Mouse (Mus musculus) neural tube, embryonic 14.5 days (tissue): ENCODE results near the gene Olfr1535. TPM values are rescaled to one million over a fixed set of nuclear protein-coding genes. Genes with fewer than 3 reads are reported as not detected.

Experiments
- ATAC-seq: fragments of 200-750 bp; cut with Nextera tagmentation; 2 replicates; pipeline ENCODE4 v1.8.0; 2017; ENCODE audit warnings: low read depth, mild to moderate bottlenecking, moderate TSS enrichment, moderate library complexity
- H3K27ac ChIP-seq: fragments of 300-500 bp; sonication (generic); 2 replicates; pipeline ENCODE4 v1.5.1; 2014; ENCODE audit warnings: low read depth, mild to moderate bottlenecking, control low read depth, low read length, moderate library complexity, mixed read lengths
- H3K27me3 ChIP-seq: fragments of 300-500 bp; sonication (generic); 2 replicates; pipeline ENCODE4 v1.6.1; 2014; ENCODE audit warnings: low read length; ENCODE audit not compliant: control insufficient read depth, insufficient read depth
- H3K36me3 ChIP-seq: fragments of 300-500 bp; sonication (generic); 2 replicates; pipeline ENCODE4 v1.6.1; 2014; ENCODE audit warnings: low read length, mixed read lengths; ENCODE audit not compliant: control insufficient read depth, insufficient read depth
- H3K4me1 ChIP-seq: fragments of 300-500 bp; sonication (generic); 2 replicates; pipeline ENCODE4 v1.6.1; 2014; ENCODE audit warnings: low read length; ENCODE audit not compliant: control insufficient read depth, insufficient read depth
- H3K4me2 ChIP-seq: fragments of 300-500 bp; sonication (generic); 2 replicates; pipeline ENCODE4 v1.6.1; 2014; ENCODE audit warnings: mild to moderate bottlenecking, low read depth, low read length, control low read depth
- H3K4me3 ChIP-seq: fragments of 300-500 bp; sonication (generic); 2 replicates; pipeline ENCODE4 v1.5.1; 2014; ENCODE audit warnings: low read depth, low read length, control low read depth, mixed read lengths
- H3K9ac ChIP-seq: fragments of 300-500 bp; sonication (generic); replicated peaks from 2 replicates; pipeline ENCODE4 v1.6.1; 2014; ENCODE audit warnings: low read depth, mild to moderate bottlenecking, control low read depth, low read length, mixed read lengths
- H3K9me3 ChIP-seq: fragments of 300-500 bp; sonication (generic); 2 replicates; pipeline ENCODE4 v1.6.1; 2016; ENCODE audit warnings: low read length; ENCODE audit not compliant: control insufficient read depth
- WGBS: fragments of 180-500 bp; shearing (Covaris S2); extraction: QIAGEN DNeasy Blood & Tissue Kit; methylation state at CpG from one replicate; pipeline ENCODE4 v1.1.7; 2014; 5-methylcytosine and 5-hydroxymethylcytosine counted together
- polyA plus RNA-seq: library from polyadenylated mRNA; unstranded; fragments of >200 nt; fragmentation: Nextera tagmentation; extraction: Ambion mirVana; gene quantifications from 2 replicates; pipeline ENCODE4 v1.2.1, GENCODE M21; 2014

The Olfr1535 gene
- 0.13 TPM in 1 of 2 replicates, not detected in the other for polyA plus RNA-seq

- Histone ChIP-seq H3K9ac (no peak within 1 kb of the TSS), H3K27ac (no peak within 1 kb of the TSS), H3K36me3 (no peaks in the 10 kb centered on the region), H3K4me1 (no peaks in the 10 kb centered on the region), H3K4me2 (no peak within 1 kb of the TSS), H3K27me3 (no peaks in the 10 kb centered on the region), H3K9me3 (no peaks in the 10 kb centered on the region), H3K4me3 (no peak within 1 kb of the TSS)
- ATAC-seq = no peak
- WGBS = 56% methylated on average over 1 of the region's 1 CpGs
Observed at GRCm38 (mm10) chr13:21559793-21560192, at the start of gene Olfr1535. Gene Olfr1535, minus strand, starts transcription at chr13:21559893.

- WGBS = 85% methylated on average over 2 of the region's 2 CpGs
- H3K9me3 ChIP-seq = no peaks in the 10 kb centered on the region
- no peaks in the 10 kb centered on the region for H3K4me1 ChIP-seq
- H3K4me3 ChIP-seq = no peak overlapping the region
- H3K4me2 ChIP-seq = no peak overlapping the region
- H3K27me3 ChIP-seq = no peaks in the 10 kb centered on the region
- no peak for ATAC-seq
- no peaks in the 10 kb centered on the region for H3K36me3 ChIP-seq
- no peak overlapping the region for H3K27ac ChIP-seq
- H3K9ac ChIP-seq = no peak overlapping the region
Observed at GRCm38 (mm10) chr13:21591618-21592017, 31.9 kb upstream of the Olfr1535 start.

- Histone ChIP-seq H3K4me2 (no peak within 1 kb of the TSS), H3K9me3 (no peaks in the 10 kb centered on the region), H3K27me3 (no peaks in the 10 kb centered on the region), H3K36me3 (no peaks in the 10 kb centered on the region), H3K4me3 (no peak within 1 kb of the TSS), H3K27ac (no peak within 1 kb of the TSS), H3K9ac (no peak within 1 kb of the TSS), H3K4me1 (no peaks in the 10 kb centered on the region)
- whole genome bisulfite sequencing = 90% methylated on average over 2 of the region's 2 CpGs
- no peak for ATAC-seq
Observed at GRCm38 (mm10) chr13:21581659-21582058, 22.0 kb upstream of the Olfr1535 start, which contains the start of gene Olfr1364. Gene Olfr1364, minus strand, starts transcription at chr13:21581759.

GRCm38 (mm10) chr13:21550416-21551110 is 9.1 kb downstream of the Olfr1535 start:
- no peak overlapping the region for H3K4me2 ChIP-seq
- WGBS = 52% methylated on average over 3 of the region's 3 CpGs
- ATAC-seq = no peak
- no peaks in the 10 kb centered on the region for H3K4me1 ChIP-seq
- H3K9ac ChIP-seq = no peak overlapping the region
- H3K36me3 ChIP-seq = no peaks in the 10 kb centered on the region
- H3K27me3 ChIP-seq = no peaks in the 10 kb centered on the region
- H3K9me3 ChIP-seq = no peaks in the 10 kb centered on the region
- H3K27ac ChIP-seq = no peak overlapping the region
- H3K4me3 ChIP-seq = no peak overlapping the region

- Histone ChIP-seq H3K9ac (no peak overlapping the region), H3K4me3 (no peak overlapping the region), H3K36me3 (no peaks in the 10 kb centered on the region), H3K27ac (no peak overlapping the region), H3K27me3 (no peaks in the 10 kb centered on the region), H3K4me2 (no peak overlapping the region), H3K4me1 (no peaks in the 10 kb centered on the region), H3K9me3 (no peaks in the 10 kb centered on the region)
- 87% methylated on average over 3 of the region's 3 CpGs for WGBS
- no peak for ATAC-seq
Observed at GRCm38 (mm10) chr13:21549487-21549886, 10.2 kb downstream of the Olfr1535 start.

GRCm38 (mm10) chr13:21542708-21543107 is 17.0 kb downstream of the Olfr1535 start, which contains the start of gene Olfr1366:
Gene Olfr1366, minus strand, starts transcription at chr13:21542808.
- no peaks in the 10 kb centered on the region for H3K9me3 ChIP-seq
- WGBS = 97% methylated on average over 1 of the region's 1 CpGs
- no peak within 1 kb of the TSS for H3K4me2 ChIP-seq
- no peaks in the 10 kb centered on the region for H3K4me1 ChIP-seq
- H3K36me3 ChIP-seq = no peaks in the 10 kb centered on the region
- no peaks in the 10 kb centered on the region for H3K27me3 ChIP-seq
- ATAC-seq = no peak
- no peak within 1 kb of the TSS for H3K9ac ChIP-seq
- no peak within 1 kb of the TSS for H3K27ac ChIP-seq
- no peak within 1 kb of the TSS for H3K4me3 ChIP-seq

GRCm38 (mm10) chr13:21530781-21531201 is 28.9 kb downstream of the Olfr1535 start, which contains the start of gene Zkscan8:
Gene Zkscan8, minus strand, starts transcription at chr13:21531120.
- H3K27ac ChIP-seq = peak within 1 kb of the TSS; percentile 86
- peak within 1 kb of the TSS; percentile 95 for H3K4me3 ChIP-seq
- no peaks in the 10 kb centered on the region for H3K27me3 ChIP-seq
- no peaks in the 10 kb centered on the region for H3K9me3 ChIP-seq
- peak within 1 kb of the TSS; percentile 70 for H3K4me2 ChIP-seq
- under 1% methylated on average over 39 of the region's 39 CpGs for WGBS
- H3K4me1 ChIP-seq = no peaks in the 10 kb centered on the region
- peaks cover 8% of the 10 kb centered on the region for H3K36me3 ChIP-seq
- ATAC-seq = peak; percentile 100
- peak within 1 kb of the TSS; percentile 97 for H3K9ac ChIP-seq

- Histone ChIP-seq H3K27me3 (no peaks in the 10 kb centered on the region), H3K36me3 (peaks cover 11% of the 10 kb centered on the region), H3K4me3 (peak overlapping the region; percentile 95), H3K27ac (no peak overlapping the region), H3K4me2 (peak overlapping the region; percentile 70), H3K9ac (no peak overlapping the region), H3K9me3 (no peaks in the 10 kb centered on the region), H3K4me1 (no peaks in the 10 kb centered on the region)
- 55% methylated on average over 7 of the region's 7 CpGs for WGBS
- no peak for ATAC-seq
Observed at GRCm38 (mm10) chr13:21530136-21530535, 29.6 kb downstream of the Olfr1535 start.

- no peaks in the 10 kb centered on the region for H3K9me3 ChIP-seq
- H3K27me3 ChIP-seq = no peaks in the 10 kb centered on the region
- no peaks in the 10 kb centered on the region for H3K4me1 ChIP-seq
- under 1% methylated on average over 21 of the region's 21 CpGs for WGBS
- peak overlapping the region; percentile 57 for H3K4me2 ChIP-seq
- ATAC-seq = peak; percentile 99
- H3K9ac ChIP-seq = peak overlapping the region; percentile 55
- no peaks in the 10 kb centered on the region for H3K36me3 ChIP-seq
- peak overlapping the region; percentile 56 for H3K4me3 ChIP-seq
- peak overlapping the region; percentile 59 for H3K27ac ChIP-seq
Observed at GRCm38 (mm10) chr13:21506221-21506649, 53.5 kb downstream of the Olfr1535 start.
